Mouse (Mus musculus) intestine, embryonic 14.5 days (tissue): ENCODE measurements at regions not wholly inside any gene's neighbourhood (a gene's known extent, or its start where the extent isn't known, plus 50 kb on each side); places are given as distances from the start of the nearest gene placed in this dataset.

ENCODE experiments used
- ATAC-seq: fragments of 200-750 bp; cut with Nextera tagmentation; replicated peaks from 2 replicates; pipeline ENCODE4 v1.8.0; 2017; ENCODE audit warnings: low read depth, moderate number of reproducible peaks, moderate TSS enrichment, moderate library complexity; ENCODE audit not compliant: low FRiP score, low TSS enrichment
- DNase-seq: peaks from one replicate; pipeline ENCODE4 v3.0.0-alpha.2; 2018; ENCODE audit warnings: low spot score
- H3K27ac ChIP-seq: fragments of 300-500 bp; sonication (generic); 2 replicates; pipeline ENCODE4 v1.5.1; 2014; ENCODE audit warnings: low read depth, mild to moderate bottlenecking, control low read depth
- H3K27me3 ChIP-seq: fragments of 300-500 bp; sonication (generic); replicated peaks from 2 replicates; pipeline ENCODE4 v1.6.1; 2014; ENCODE audit warnings: low read length, control low read depth; ENCODE audit not compliant: control insufficient read depth, insufficient read depth
- H3K36me3 ChIP-seq: fragments of 300-500 bp; sonication (generic); 2 replicates; pipeline ENCODE4 v1.6.1; 2014; ENCODE audit warnings: low read length, control low read depth; ENCODE audit not compliant: control insufficient read depth, insufficient read depth
- H3K4me1 ChIP-seq: fragments of 300-500 bp; sonication (generic); replicated peaks from 2 replicates; pipeline ENCODE4 v1.6.1; 2014; ENCODE audit warnings: low read length, control low read depth, mixed read lengths; ENCODE audit not compliant: control insufficient read depth, insufficient read depth
- H3K4me2 ChIP-seq: fragments of 300-500 bp; sonication (generic); 2 replicates; pipeline ENCODE4 v1.6.1; 2014; ENCODE audit warnings: low read length
- H3K4me3 ChIP-seq: fragments of 300-500 bp; sonication (generic); 2 replicates; pipeline ENCODE4 v1.5.1; 2014; ENCODE audit warnings: low read depth, low read length, control low read depth, mixed read lengths
- H3K9ac ChIP-seq: fragments of 300-500 bp; sonication (generic); 2 replicates; pipeline ENCODE4 v1.6.1; 2014; ENCODE audit warnings: mild to moderate bottlenecking, low read length
- H3K9me3 ChIP-seq: fragments of 300-500 bp; sonication (generic); 2 replicates; pipeline ENCODE4 v1.6.1; 2016; ENCODE audit warnings: low read length, control low read depth; ENCODE audit not compliant: control insufficient read depth
- WGBS: fragments of 180-500 bp; shearing (Covaris S2); extraction: QIAGEN DNeasy Blood & Tissue Kit; methylation state at CpG from one replicate; pipeline ENCODE4 v1.1.7; 2014; 5-methylcytosine and 5-hydroxymethylcytosine counted together

DNA sequence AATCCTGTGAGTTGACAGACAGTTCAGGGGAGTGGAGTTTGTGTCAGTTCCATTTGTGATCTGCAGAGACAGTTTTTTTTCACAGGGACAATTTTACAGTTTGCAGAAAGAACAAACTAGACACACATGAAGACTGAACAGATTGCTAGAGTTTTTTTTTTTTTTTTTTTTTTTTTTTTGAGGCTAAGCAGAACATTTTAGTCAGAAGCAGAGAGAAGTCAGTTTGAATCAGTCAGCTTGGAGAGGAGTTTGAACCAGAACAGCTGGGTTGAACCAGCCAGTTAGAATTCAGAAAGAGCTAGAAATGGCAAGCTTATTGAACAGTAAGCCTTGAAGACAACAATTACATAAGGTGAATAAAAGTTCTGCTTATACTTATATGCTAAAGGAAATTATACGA, 557.2 kb upstream of the Gm5415 start:
- Histone ChIP-seq H3K9me3 (peaks cover 4% of the 10 kb centered on the region; the same call in 1 of the 2 replicates), H3K9ac (no peak overlapping the region), H3K27ac (no peak overlapping the region), H3K4me3 (no peak overlapping the region), H3K36me3 (no peaks in the 10 kb centered on the region), H3K4me1 (no peaks in the 10 kb centered on the region), H3K27me3 (no peaks in the 10 kb centered on the region), H3K4me2 (no peak overlapping the region)
- DNase-seq (no peak), ATAC-seq (no peak)
- WGBS, result 92% methylated on average over 1 of the region's 1 CpGs

DNA sequence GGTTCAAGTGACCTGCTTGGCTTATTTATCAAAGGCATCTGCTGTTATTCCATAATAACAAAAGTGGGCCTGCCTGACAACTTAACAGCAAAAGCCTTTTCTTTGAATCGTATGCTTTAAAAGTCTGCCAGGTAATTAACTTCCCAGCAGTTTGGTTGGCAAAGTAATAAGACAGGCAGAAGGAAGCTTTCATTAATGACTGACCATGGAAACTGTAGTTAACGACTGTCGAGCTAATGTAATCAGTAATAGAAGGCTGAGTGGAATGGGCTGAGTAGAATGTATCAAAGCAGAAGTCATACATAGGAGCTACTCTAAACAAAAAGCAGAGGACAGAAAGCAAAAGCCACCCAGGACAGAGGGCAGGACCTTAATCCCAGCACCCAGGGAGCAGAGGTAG, 551.0 kb upstream of the Gm5415 start:
- Histone ChIP-seq H3K9ac (no peak overlapping the region), H3K36me3 (no peaks in the 10 kb centered on the region), H3K9me3 (no peaks in the 10 kb centered on the region), H3K27ac (no peak overlapping the region), H3K4me2 (no peak overlapping the region), H3K4me1 (no peaks in the 10 kb centered on the region), H3K4me3 (no peak overlapping the region), H3K27me3 (no peaks in the 10 kb centered on the region)
- DNase-seq (no peak), ATAC-seq (no peak)
- 56% methylated on average over 3 of the region's 3 CpGs for WGBS

DNA sequence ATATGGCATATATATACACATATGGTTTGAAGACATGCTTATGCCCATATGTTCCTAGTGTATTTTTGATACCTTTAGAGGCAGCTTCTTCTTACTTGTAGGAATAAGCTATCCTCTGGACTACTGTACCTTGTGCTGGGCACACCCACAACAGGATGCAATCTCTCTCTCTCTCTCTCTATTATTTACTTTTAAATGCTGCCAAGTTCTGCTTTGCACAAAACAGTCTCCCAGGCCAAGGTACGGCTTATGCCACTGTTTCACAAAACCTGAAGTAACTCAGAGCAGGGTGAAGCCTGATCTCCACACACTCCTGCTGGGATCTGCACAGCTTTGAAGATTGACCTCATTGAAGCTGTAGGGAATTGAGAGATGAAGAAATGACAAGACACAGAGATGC, 549.8 kb upstream of the Gm5415 start:
- DNase-seq (no peak), ATAC-seq (no peak)
- Histone ChIP-seq H3K36me3 (no peaks in the 10 kb centered on the region), H3K27me3 (no peaks in the 10 kb centered on the region), H3K4me1 (no peaks in the 10 kb centered on the region), H3K4me2 (no peak overlapping the region), H3K9ac (no peak overlapping the region), H3K9me3 (no peaks in the 10 kb centered on the region), H3K27ac (no peak overlapping the region), H3K4me3 (no peak overlapping the region)
- 79% methylated on average over 1 of the region's 1 CpGs for WGBS

DNA sequence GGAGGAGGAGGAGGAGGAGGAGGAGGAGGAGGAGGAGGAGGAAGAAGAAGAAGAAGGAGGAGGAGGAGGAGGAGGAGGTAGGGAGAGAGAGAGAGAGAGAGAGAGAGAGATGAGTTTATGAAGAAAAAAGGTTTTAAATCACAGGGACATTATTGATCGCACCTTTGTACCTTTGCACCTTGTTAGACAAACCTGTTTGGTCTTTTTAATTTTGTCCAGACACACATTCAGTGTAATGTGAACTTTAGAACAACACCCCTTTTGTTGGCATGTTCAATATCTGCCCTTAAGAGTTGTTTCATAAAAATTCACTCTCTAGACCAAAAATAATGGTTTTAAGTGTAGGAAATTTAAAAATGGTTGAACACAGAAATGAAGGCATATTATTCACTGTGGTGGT, 527.5 kb upstream of the Gm5415 start:
- no peak overlapping the region for H3K9ac ChIP-seq
- no peak overlapping the region for H3K4me2 ChIP-seq
- H3K9me3 ChIP-seq, result no peaks in the 10 kb centered on the region
- H3K27ac ChIP-seq, result no peak overlapping the region
- WGBS, result 100% methylated on average over 1 of the region's 1 CpGs
- H3K36me3 ChIP-seq, result no peaks in the 10 kb centered on the region
- no peaks in the 10 kb centered on the region for H3K27me3 ChIP-seq
- no peak for DNase-seq
- no peak for ATAC-seq
- no peak overlapping the region for H3K4me3 ChIP-seq
- H3K4me1 ChIP-seq, result no peaks in the 10 kb centered on the region

DNA sequence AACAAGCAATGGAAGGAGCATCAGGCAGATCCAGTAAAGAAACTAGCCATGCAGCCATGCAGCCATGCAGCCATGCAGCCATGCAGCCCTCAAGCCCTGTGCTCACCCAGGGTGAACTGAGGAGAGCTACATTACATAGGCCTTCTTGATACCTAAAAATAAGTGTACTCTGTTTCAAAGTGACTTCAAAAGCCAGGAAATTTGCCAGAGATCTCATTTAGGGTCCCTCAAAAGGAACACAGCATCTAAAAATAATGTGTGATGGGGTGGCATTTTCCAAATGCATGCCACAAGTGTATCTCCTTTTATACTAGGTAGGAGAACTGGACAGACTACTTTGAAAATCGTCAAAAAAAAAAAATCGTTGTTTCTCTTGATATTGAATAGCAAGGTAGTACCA, 510.9 kb upstream of the Gm5415 start:
- Histone ChIP-seq H3K4me1 (no peaks in the 10 kb centered on the region), H3K9me3 (no peaks in the 10 kb centered on the region), H3K4me3 (no peak overlapping the region), H3K27me3 (no peaks in the 10 kb centered on the region), H3K4me2 (no peak overlapping the region), H3K36me3 (no peaks in the 10 kb centered on the region), H3K9ac (no peak overlapping the region), H3K27ac (no peak overlapping the region)
- no peak for ATAC-seq
- 84% methylated on average over 2 of the region's 2 CpGs for WGBS
- no peak for DNase-seq

DNA sequence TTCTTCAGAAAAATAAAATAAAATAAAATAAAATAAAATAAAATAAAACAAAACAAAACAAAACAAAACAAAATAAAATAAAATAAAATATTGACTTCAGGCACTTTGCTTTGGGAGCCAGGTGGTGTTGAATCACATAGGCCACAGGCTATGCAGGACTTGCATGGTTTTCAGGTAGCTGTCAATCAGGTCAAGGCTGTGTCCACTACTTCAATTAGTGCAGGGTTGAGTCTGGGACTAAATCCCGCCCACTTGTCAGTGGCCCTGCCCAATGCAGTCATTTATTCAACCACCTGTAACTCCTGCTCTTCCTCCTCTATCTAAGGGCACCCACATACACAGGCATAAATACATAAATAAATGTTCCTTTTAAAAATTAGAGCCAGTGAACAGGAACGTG, 497.3 kb upstream of the Gm5415 start:
- Histone ChIP-seq H3K36me3 (no peaks in the 10 kb centered on the region), H3K27ac (no peak overlapping the region), H3K9ac (no peak overlapping the region), H3K4me3 (no peak overlapping the region), H3K4me2 (no peak overlapping the region), H3K9me3 (no peaks in the 10 kb centered on the region), H3K4me1 (no peaks in the 10 kb centered on the region), H3K27me3 (no peaks in the 10 kb centered on the region)
- 66% methylated on average over 2 of the region's 2 CpGs for WGBS
- no peak for ATAC-seq
- no peak for DNase-seq

DNA sequence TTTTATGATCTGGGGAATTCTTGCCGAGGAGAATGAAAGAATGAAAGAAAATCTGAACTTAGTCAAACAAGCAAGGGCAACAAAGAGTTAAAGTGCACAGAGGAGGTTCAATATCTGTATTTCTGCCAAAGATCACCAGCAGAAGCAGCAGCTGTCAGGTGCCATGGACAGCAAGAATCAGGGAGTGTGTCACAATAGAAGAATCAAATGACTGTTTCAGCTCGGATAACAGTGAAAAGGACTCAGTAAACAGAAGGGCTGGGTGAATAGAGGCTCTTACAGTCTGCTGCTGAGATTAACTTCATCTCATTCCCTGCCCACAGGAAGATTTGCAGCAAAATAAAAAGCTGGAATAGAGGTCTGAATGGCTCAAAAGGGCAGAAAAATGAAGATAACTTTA, 495.3 kb upstream of the Gm5415 start:
- H3K4me2 ChIP-seq, result no peak overlapping the region
- 27% methylated on average over 2 of the region's 2 CpGs for WGBS
- H3K9ac ChIP-seq, result no peak overlapping the region
- H3K27ac ChIP-seq, result no peak overlapping the region
- no peaks in the 10 kb centered on the region for H3K9me3 ChIP-seq
- no peaks in the 10 kb centered on the region for H3K4me1 ChIP-seq
- H3K27me3 ChIP-seq, result no peaks in the 10 kb centered on the region
- no peak overlapping the region for H3K4me3 ChIP-seq
- H3K36me3 ChIP-seq, result no peaks in the 10 kb centered on the region
- DNase-seq (no peak), ATAC-seq (no peak)

DNA sequence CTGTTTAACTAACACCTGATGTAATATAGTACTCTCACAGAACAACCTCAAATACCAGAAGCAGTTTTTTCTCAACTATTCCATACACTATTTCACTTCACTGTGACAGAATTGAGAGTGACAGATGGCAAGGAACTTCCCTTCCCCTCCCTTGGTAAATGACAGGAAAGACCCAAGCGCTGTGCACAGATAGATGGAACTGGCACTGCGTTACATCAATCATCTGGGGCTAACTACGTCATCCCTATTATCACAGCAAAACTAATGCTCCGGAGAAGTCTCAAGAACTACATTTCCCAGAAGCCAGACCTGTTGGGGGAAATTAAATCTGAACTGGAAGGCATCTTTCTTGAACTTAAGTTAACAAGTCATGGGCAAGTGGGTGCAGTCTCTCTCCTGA, 493.6 kb upstream of the Gm5415 start:
- H3K4me3 ChIP-seq, result no peak overlapping the region
- no peak overlapping the region for H3K27ac ChIP-seq
- no peaks in the 10 kb centered on the region for H3K9me3 ChIP-seq
- H3K4me1 ChIP-seq, result no peaks in the 10 kb centered on the region
- H3K27me3 ChIP-seq, result no peaks in the 10 kb centered on the region
- ATAC-seq, result no peak
- DNase-seq, result no peak
- no peak overlapping the region for H3K9ac ChIP-seq
- no peaks in the 10 kb centered on the region for H3K36me3 ChIP-seq
- 76% methylated on average over 4 of the region's 4 CpGs for WGBS
- no peak overlapping the region for H3K4me2 ChIP-seq

DNA sequence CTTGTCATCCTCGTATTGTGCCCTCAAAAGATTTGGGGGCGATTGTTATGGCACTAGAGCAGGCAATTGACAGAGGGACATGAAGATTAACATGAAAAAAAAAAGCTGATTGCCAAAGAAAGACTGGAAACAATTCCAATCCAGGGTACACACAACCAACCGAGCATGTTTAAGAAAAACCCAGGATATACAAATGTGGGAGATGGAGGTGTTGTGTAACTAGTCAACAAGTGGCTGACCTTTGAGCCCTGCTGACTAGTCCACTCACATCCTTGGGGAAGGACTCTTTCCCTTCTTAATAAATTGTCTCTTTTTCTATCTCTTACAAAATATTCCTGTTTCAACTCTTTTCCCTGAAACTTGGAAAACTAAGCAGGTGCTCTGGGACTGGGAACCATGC, 484.9 kb upstream of the Gm5415 start:
- Histone ChIP-seq H3K9ac (no peak overlapping the region), H3K4me1 (no peaks in the 10 kb centered on the region), H3K27me3 (no peaks in the 10 kb centered on the region), H3K4me2 (no peak overlapping the region), H3K36me3 (no peaks in the 10 kb centered on the region), H3K27ac (no peak overlapping the region), H3K9me3 (no peaks in the 10 kb centered on the region), H3K4me3 (no peak overlapping the region)
- DNase-seq (no peak), ATAC-seq (no peak)
- 84% methylated on average over 3 of the region's 3 CpGs for WGBS
